In the genomic region with DNA sequence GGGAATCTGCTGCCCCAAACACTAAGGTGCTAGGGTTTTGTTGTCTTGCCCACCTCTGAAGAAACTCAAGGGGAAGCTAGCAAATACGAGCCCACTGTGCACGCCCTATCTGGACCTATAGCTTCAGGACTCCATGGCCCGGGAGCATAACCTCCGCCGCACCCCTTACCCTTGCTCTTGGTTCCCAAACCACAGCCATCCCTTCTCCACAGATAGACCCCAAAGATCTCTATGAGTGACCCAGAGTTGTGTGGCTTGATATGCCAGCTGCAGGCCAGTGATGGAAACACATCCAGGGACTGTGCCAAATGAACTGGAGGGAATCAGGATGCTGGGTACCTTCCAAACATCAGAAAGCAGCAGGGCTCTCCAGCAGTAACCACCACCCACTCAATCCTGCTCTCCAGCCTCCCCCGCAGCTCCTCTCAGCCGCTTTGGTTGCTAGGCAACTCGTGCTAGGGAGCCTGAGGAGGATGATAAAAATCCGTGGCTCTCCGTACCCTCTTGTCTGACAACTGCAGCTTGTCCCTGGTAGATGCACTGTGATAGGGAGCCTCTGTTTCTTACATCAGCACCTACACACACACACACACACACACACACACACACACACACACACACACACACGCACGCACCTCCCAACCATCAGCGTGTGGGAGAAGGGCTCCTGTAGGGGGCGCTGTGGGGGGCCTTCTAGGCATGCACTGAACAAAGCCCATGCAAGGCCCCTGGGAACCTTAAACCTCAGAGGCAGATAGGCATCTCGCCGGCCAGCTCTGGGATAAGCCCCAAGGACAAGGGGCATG, we compare ENCODE assay signal across 8 mouse cellular contexts. TPM values are rescaled to one million over a fixed set of nuclear protein-coding genes. Genes with fewer than 3 reads are reported as not detected.
DNase-seq lines count a peak whose midpoint lies in the region; ATAC-seq and TF ChIP-seq lines count a peak whose summit lies in the region.

No protein-coding gene starts in this region.

- TF ChIP-seq CTCF in gastrocnemius, adult 2 months (IDR thresholded peaks at IDR 0.05), result no peak
- peak; percentile 21 to 84 (median 54); a peak in 5 of 6 replicates for TF ChIP-seq CTCF in MEL (IDR thresholded peaks at IDR 0.05 in 2 of 3, conservative IDR thresholded peaks at IDR 0.05 in 1 of 3; ENCODE audit: control insufficient read depth in 1 of 3, insufficient read depth in 1 of 3, low read depth in 2 of 3, low read length in 3 of 3, poor library complexity in 1 of 3, severe bottlenecking in 1 of 3)
- peak; percentile 63 for TF ChIP-seq CTCF in liver, embryonic 14.5 days (IDR thresholded peaks at IDR 0.05; ENCODE audit: low read depth)

- intact Hi-C loops in gastrocnemius, adult 2 months (cut with DNase I), result no loop called here

- WGBS in embryonic facial prominence, embryonic 10.5 days, result 42% methylated on average over 16 of the region's 16 CpGs
- WGBS in liver, embryonic 14.5 days (ENCODE audit: insufficient replicate concordance), result 42% methylated on average over 14 of the region's 16 CpGs

- TF ChIP-seq POLR2A in MEL (IDR thresholded peaks at IDR 0.05; ENCODE audit: control insufficient read depth in 1 of 2, insufficient read depth in 1 of 2, low read depth in 1 of 2, low read length in 2 of 2, poor library complexity in 1 of 2), result no peak

- peaks cover 4 to 19% of the 10 kb centered on the region in 2 experiments; a peak in 3 of 4 replicates for H3K4me1 ChIP-seq in MEL (ENCODE audit: control insufficient read depth in 1 of 2, insufficient read depth in 2 of 2, low read length in 2 of 2)
- H3K4me1 ChIP-seq in embryonic facial prominence, embryonic 10.5 days, result peaks cover 24% of the 10 kb centered on the region
- peaks cover 0 to 2% of the 10 kb centered on the region in 2 experiments; a peak in 1 of 4 replicates for H3K4me1 ChIP-seq in liver, embryonic 14.5 days (replicated peaks; ENCODE audit: control insufficient read depth in 2 of 2, insufficient read depth in 2 of 2, low read length in 1 of 2)

- no peak overlapping the region for H3K9ac ChIP-seq in MEL (ENCODE audit: control insufficient read depth, low read depth, low read length, poor library complexity, severe bottlenecking)
- no peak overlapping the region for H3K9ac ChIP-seq in liver, embryonic 14.5 days (replicated peaks)

- ATAC-seq in liver, embryonic 14.5 days (ENCODE audit: insufficient read depth), result peak; percentile 51; the same call in 1 of the 2 replicates

- H3K4me2 ChIP-seq in liver, embryonic 14.5 days (ENCODE audit: low read depth), result no peak overlapping the region

- H3K27ac ChIP-seq in gastrocnemius, adult 2 months, result no peak overlapping the region
- peak overlapping the region; percentile 32; the same call in 1 of the 2 replicates for H3K27ac ChIP-seq in MEL (ENCODE audit: control insufficient read depth, low read depth, low read length)
- H3K27ac ChIP-seq in embryonic facial prominence, embryonic 10.5 days (replicated peaks), result peak overlapping the region; percentile 49; the same call in 1 of the 2 replicates
- no peak overlapping the region for H3K27ac ChIP-seq in liver, embryonic 14.5 days

- H3K79me2 ChIP-seq in MEL (ENCODE audit: control insufficient read depth, insufficient read depth, low read length, poor library complexity), result no peaks in the 10 kb centered on the region

- H3K9me3 ChIP-seq in MEL (replicated peaks; ENCODE audit: insufficient read depth, low read length), result no peaks in the 10 kb centered on the region
- H3K9me3 ChIP-seq in embryonic facial prominence, embryonic 10.5 days, result no peaks in the 10 kb centered on the region
- H3K9me3 ChIP-seq in liver, embryonic 14.5 days (ENCODE audit: control insufficient read depth, low read length), result no peaks in the 10 kb centered on the region

- no peaks in the 10 kb centered on the region for H3K27me3 ChIP-seq in MEL (ENCODE audit: control insufficient read depth in 1 of 2, insufficient read depth in 2 of 2, low read length in 2 of 2)
- H3K27me3 ChIP-seq in embryonic facial prominence, embryonic 10.5 days (replicated peaks; ENCODE audit: low read depth, poor library complexity, severe bottlenecking), result no peaks in the 10 kb centered on the region
- H3K27me3 ChIP-seq in liver, embryonic 14.5 days (ENCODE audit: control insufficient read depth, insufficient read depth, low read length), result no peaks in the 10 kb centered on the region

- TF ChIP-seq EP300 in MEL (IDR thresholded peaks at IDR 0.05; ENCODE audit: low read depth in 1 of 2, low read length in 2 of 2), result peak; percentile 65 to 85
- no peak for TF ChIP-seq EP300 in liver, embryonic 14.5 days (IDR thresholded peaks at IDR 0.05; ENCODE audit: low read depth)

- peaks cover 0 to 10% of the 10 kb centered on the region in 2 experiments; a peak in 2 of 4 replicates for H3K36me3 ChIP-seq in MEL (ENCODE audit: control insufficient read depth in 1 of 2, insufficient read depth in 2 of 2, low read length in 2 of 2)
- H3K36me3 ChIP-seq in embryonic facial prominence, embryonic 10.5 days (replicated peaks), result no peaks in the 10 kb centered on the region
- no peaks in the 10 kb centered on the region for H3K36me3 ChIP-seq in liver, embryonic 14.5 days (replicated peaks; ENCODE audit: control insufficient read depth, insufficient read depth, low read depth)

- peak; percentile 45 for DNase-seq in gastrocnemius, postnatal 10 days
- DNase-seq in gastrocnemius, adult 2 months, result no peak
- peak; percentile 87 for DNase-seq in MEL (ENCODE audit: low read depth, low spot score)
- DNase-seq in embryonic facial prominence, embryonic 10.5 days (ENCODE audit: low spot score), result peak; percentile 60
- DNase-seq in layer of hippocampus, adult 11-12 months (ENCODE audit: low spot score), result peak; percentile 83
- DNase-seq in liver, embryonic 14.5 days (ENCODE audit: low read depth in 3 of 3, low spot score in 3 of 3), result peak in 2 of 3 experiments; percentile 14 to 29
- DNase-seq in right cerebral cortex, adult 2 months (ENCODE audit: low spot score in 2 of 2), result peak; percentile 83 to 90
- DNase-seq in adipocyte (ENCODE audit: low spot score), result no peak

- H3K4me3 ChIP-seq in gastrocnemius, adult 2 months, result no peak overlapping the region
- no peak overlapping the region for H3K4me3 ChIP-seq in MEL (ENCODE audit: control insufficient read depth in 1 of 2, insufficient read depth in 1 of 2, low read depth in 2 of 2, low read length in 2 of 2)
- no peak overlapping the region for H3K4me3 ChIP-seq in embryonic facial prominence, embryonic 10.5 days
- no peak overlapping the region for H3K4me3 ChIP-seq in liver, embryonic 14.5 days (ENCODE audit: insufficient read depth in 1 of 2, low read depth in 2 of 2, low read length in 2 of 2)

- TF ChIP-seq RAD21 in MEL (IDR thresholded peaks at IDR 0.05; ENCODE audit: low read depth, low read length), result no peak

TF ChIP-seq in MEL, 35 proteins besides CTCF, POLR2A, EP300 and RAD21:
- TF ChIP-seq ELF1 (IDR thresholded peaks at IDR 0.05; ENCODE audit: low read depth, low read length) (no peak), TAL1 (IDR thresholded peaks at IDR 0.05; ENCODE audit: low read length) (peak; percentile 84), SIN3A (IDR thresholded peaks at IDR 0.05; ENCODE audit: low read length) (peak; percentile 45; the same call in 1 of the 2 replicates), ZC3H11A (IDR thresholded peaks at IDR 0.05; ENCODE audit: low read depth, low read length) (no peak), ETS1 (IDR thresholded peaks at IDR 0.05; ENCODE audit: low read depth, low read length) (peak; percentile 70), MXI1 (IDR thresholded peaks at IDR 0.05; ENCODE audit: low read depth, low read length) (no peak), GATA1 (IDR thresholded peaks at IDR 0.05; ENCODE audit: low read depth, low read length) (peak; percentile 82), NRF1 (IDR thresholded peaks at IDR 0.05; ENCODE audit: insufficient read depth, low read depth, low read length, poor library complexity, severe bottlenecking) (peak; percentile 10; the same call in 1 of the 2 replicates), TCF12 (IDR thresholded peaks at IDR 0.05; ENCODE audit: low read depth, low read length) (peak; percentile 85)

RNA-seq across cellular contexts. Expression of gene Fem1b, which starts 28.6 kb away (rescaled TPM):
- 10 to 100 TPM; 20.2 to 24.2 TPM for total RNA-seq in gastrocnemius, postnatal 10 days (2021)
- total RNA-seq in gastrocnemius, adult 2 months (2021), result 10 to 100 TPM; 13.6 to 15.8 TPM
- total RNA-seq in MEL (2012; rRNA removed), result 50.5 and 55.1 TPM in 2 replicates
- polyA plus RNA-seq in MEL (2012; ENCODE audit: insufficient read depth in 1 of 2, insufficient read length in 2 of 2, low read depth in 1 of 2, low replicate concordance in 2 of 2, missing spikeins in 1 of 2), result 10 to 100 TPM; 38.2 to 99.4 TPM
- 30.2 and 30.3 TPM in 2 replicates for polyA plus RNA-seq in embryonic facial prominence, embryonic 10.5 days (2016; fragmentation: Nextera tagmentation; extraction: Ambion mirVana)
- polyA plus RNA-seq in liver, embryonic 14.5 days (2012; rRNA removed), result 5.8 and 8.2 TPM in 2 replicates
- 12.5 and 15.5 TPM in 2 replicates for polyA plus RNA-seq in liver, embryonic 14.5 days (2014; fragmentation: Nextera tagmentation; extraction: Ambion mirVana)

RNA-seq across cellular contexts. Expression of gene Cln6, which starts 55.4 kb away (rescaled TPM):
- total RNA-seq in gastrocnemius, postnatal 10 days (2021), result 10 to 100 TPM; 12.1 to 13.1 TPM
- 10 to 100 TPM; 17.5 to 20.7 TPM for total RNA-seq in gastrocnemius, adult 2 months (2021)
- total RNA-seq in MEL (2012; rRNA removed), result 26.5 and 29.4 TPM in 2 replicates
- polyA plus RNA-seq in MEL (2012; ENCODE audit: insufficient read depth in 1 of 2, insufficient read length in 2 of 2, low read depth in 1 of 2, low replicate concordance in 2 of 2, missing spikeins in 1 of 2), result 10 to 100 TPM in 1 of 2 experiments, not detected in 1; 52.1 TPM
- 11.2 and 12.1 TPM in 2 replicates for polyA plus RNA-seq in embryonic facial prominence, embryonic 10.5 days (2016; fragmentation: Nextera tagmentation; extraction: Ambion mirVana)
- polyA plus RNA-seq in liver, embryonic 14.5 days (2012; rRNA removed), result 18.5 and 18.8 TPM in 2 replicates
- 12.4 and 15.5 TPM in 2 replicates for polyA plus RNA-seq in liver, embryonic 14.5 days (2014; fragmentation: Nextera tagmentation; extraction: Ambion mirVana)

Comparison
In these comparisons a context has a peak if more than half of its experiments do, and no peak if none do; other contexts are left out.
1. DNase-seq: peak in gastrocnemius, postnatal 10 days (single experiment), MEL (single experiment), embryonic facial prominence, embryonic 10.5 days (single experiment), layer of hippocampus, adult 11-12 months (single experiment), liver, embryonic 14.5 days (2 of 3) and right cerebral cortex, adult 2 months (2 of 2); none in gastrocnemius, adult 2 months (single experiment) and adipocyte (single experiment).
2. H3K27ac ChIP-seq: peak in MEL (single experiment) and embryonic facial prominence, embryonic 10.5 days (single experiment); none in gastrocnemius, adult 2 months (single experiment) and liver, embryonic 14.5 days (single experiment).